Mouse (Mus musculus) midbrain, embryonic 12.5 days (tissue): ENCODE data around the gene Ccdc22. TPM values are rescaled to one million over a fixed set of nuclear protein-coding genes. Genes with fewer than 3 reads are reported as not detected.

Experiments
- ATAC-seq: fragments of 200-750 bp; cut with Nextera tagmentation; 2 replicates; pipeline ENCODE4 v1.8.0; 2017; ENCODE audit warnings: low read depth, moderate TSS enrichment, moderate library complexity; ENCODE audit not compliant: low FRiP score
- H3K27ac ChIP-seq: fragments of 300-500 bp; sonication (generic); replicated peaks from 2 replicates; pipeline ENCODE4 v1.5.1; 2016; ENCODE audit warnings: mild to moderate bottlenecking
- H3K27me3 ChIP-seq: fragments of 300-500 bp; sonication (generic); 2 replicates; pipeline ENCODE4 v1.6.1; 2016; ENCODE audit warnings: mild to moderate bottlenecking
- H3K36me3 ChIP-seq: fragments of 300-500 bp; sonication (generic); 2 replicates; pipeline ENCODE4 v1.6.1; 2016
- H3K4me1 ChIP-seq: fragments of 300-500 bp; sonication (generic); 2 replicates; pipeline ENCODE4 v1.6.1; 2016
- H3K4me2 ChIP-seq: fragments of 300-500 bp; sonication (generic); replicated peaks from 2 replicates; pipeline ENCODE4 v1.6.1; 2016; ENCODE audit warnings: mild to moderate bottlenecking, moderate library complexity
- H3K4me3 ChIP-seq: fragments of 300-500 bp; sonication (generic); 2 replicates; pipeline ENCODE4 v1.5.1; 2016; ENCODE audit warnings: mild to moderate bottlenecking
- H3K9ac ChIP-seq: fragments of 300-500 bp; sonication (generic); replicated peaks from 2 replicates; pipeline ENCODE4 v1.6.1; 2016; ENCODE audit warnings: mild to moderate bottlenecking, moderate library complexity
- H3K9me3 ChIP-seq: fragments of 300-500 bp; sonication (generic); 2 replicates; pipeline ENCODE4 v1.6.1; 2016; ENCODE audit warnings: mild to moderate bottlenecking
- WGBS: fragments of 180-500 bp; shearing (Covaris S2); methylation state at CpG from one replicate; pipeline ENCODE4 v1.1.7; 2016; 5-methylcytosine and 5-hydroxymethylcytosine counted together
- polyA plus RNA-seq: library from polyadenylated mRNA; unstranded; fragments of >200 nt; fragmentation: Nextera tagmentation; extraction: Ambion mirVana; gene quantifications from 2 replicates; pipeline ENCODE4 v1.2.1, GENCODE M21; 2016

Ccdc22 gene
- polyA plus RNA-seq, 1 experiment from 2014 or later: 30.8 TPM

GRCm38 (mm10) chrX:7610035-7610434, 4.7 kb upstream of the Ccdc22 start:
- ATAC-seq: no peak
- 31% methylated on average over 21 of the region's 21 CpGs for WGBS
- Histone ChIP-seq H3K4me2 (peak overlapping the region; percentile 61), H3K4me3 (peak overlapping the region; percentile 38), H3K27ac (no peak overlapping the region), H3K27me3 (no peaks in the 10 kb centered on the region; the same call in 1 of the 2 replicates), H3K9ac (peak overlapping the region; percentile 25; the same call in 1 of the 2 replicates), H3K36me3 (no peaks in the 10 kb centered on the region), H3K4me1 (no peaks in the 10 kb centered on the region; the same call in 1 of the 2 replicates), H3K9me3 (no peaks in the 10 kb centered on the region)

GRCm38 (mm10) chrX:7606783-7607182, 1.5 kb upstream of the Ccdc22 start, which contains the start of gene Cacna1f:
Cacna1f (plus strand) TSS chrX:7607083.
- Histone ChIP-seq H3K9ac (no peak within 1 kb of the TSS), H3K4me1 (no peaks in the 10 kb centered on the region; the same call in 1 of the 2 replicates), H3K27ac (no peak within 1 kb of the TSS), H3K9me3 (no peaks in the 10 kb centered on the region), H3K4me3 (no peak within 1 kb of the TSS), H3K27me3 (no peaks in the 10 kb centered on the region; the same call in 1 of the 2 replicates), H3K4me2 (no peak within 1 kb of the TSS), H3K36me3 (no peaks in the 10 kb centered on the region)
- ATAC-seq: no peak
- WGBS: 86% methylated on average over 5 of the region's 6 CpGs

GRCm38 (mm10) chrX:7605575-7605941, 241 bp upstream of the Ccdc22 start:
- WGBS: 50% methylated on average over 8 of the region's 8 CpGs
- H3K36me3 ChIP-seq: no peaks in the 10 kb centered on the region
- H3K27me3 ChIP-seq: no peaks in the 10 kb centered on the region
- no peaks in the 10 kb centered on the region for H3K9me3 ChIP-seq
- no peak overlapping the region for H3K4me2 ChIP-seq
- H3K27ac ChIP-seq: no peak overlapping the region
- no peak overlapping the region for H3K9ac ChIP-seq
- H3K4me3 ChIP-seq: no peak overlapping the region
- no peaks in the 10 kb centered on the region for H3K4me1 ChIP-seq
- ATAC-seq: peak; percentile 47

- H3K4me2 ChIP-seq: peak overlapping the region; percentile 52; the same call in 1 of the 2 replicates
- H3K9ac ChIP-seq: no peak overlapping the region
- no peak for ATAC-seq
Observed at GRCm38 (mm10) chrX:7604004-7604403, 1.3 kb downstream of the Ccdc22 start.

GRCm38 (mm10) chrX:7595371-7595770, 9.9 kb downstream of the Ccdc22 start:
- no peak overlapping the region for H3K27ac ChIP-seq
- H3K36me3 ChIP-seq: peaks cover 44% of the 10 kb centered on the region
- WGBS: 93% methylated on average over 9 of the region's 9 CpGs
- H3K4me2 ChIP-seq: no peak overlapping the region
- H3K9me3 ChIP-seq: no peaks in the 10 kb centered on the region
- H3K9ac ChIP-seq: no peak overlapping the region
- ATAC-seq: no peak
- H3K4me3 ChIP-seq: no peak overlapping the region
- H3K4me1 ChIP-seq: no peaks in the 10 kb centered on the region
- no peaks in the 10 kb centered on the region for H3K27me3 ChIP-seq

More at GRCm38 (mm10) chrX:7604004-7604403, 1.3 kb downstream of the Ccdc22 start:
- no peaks in the 10 kb centered on the region for H3K27me3 ChIP-seq
- H3K36me3 ChIP-seq: peaks cover 8% of the 10 kb centered on the region; the same call in 1 of the 2 replicates
- no peak overlapping the region for H3K4me3 ChIP-seq
- H3K27ac ChIP-seq: no peak overlapping the region
- H3K9me3 ChIP-seq: no peaks in the 10 kb centered on the region
- 92% methylated on average over 7 of the region's 7 CpGs for WGBS
- H3K4me1 ChIP-seq: no peaks in the 10 kb centered on the region

GRCm38 (mm10) chrX:7586356-7586755, 19.0 kb downstream of the Ccdc22 start:
- Histone ChIP-seq H3K4me3 (no peak overlapping the region), H3K4me1 (no peaks in the 10 kb centered on the region), H3K36me3 (no peaks in the 10 kb centered on the region), H3K9ac (no peak overlapping the region), H3K27ac (no peak overlapping the region), H3K4me2 (no peak overlapping the region), H3K9me3 (0 out of 2 replicates have a peak, but pooled peaks cover 3% of the 10 kb centered on the region), H3K27me3 (no peaks in the 10 kb centered on the region)
- WGBS: 97% methylated on average over 5 of the region's 5 CpGs
- ATAC-seq: no peak

- no peak overlapping the region for H3K27ac ChIP-seq
- no peaks in the 10 kb centered on the region for H3K36me3 ChIP-seq
- no peaks in the 10 kb centered on the region for H3K27me3 ChIP-seq
- H3K9ac ChIP-seq: no peak overlapping the region
- no peak for ATAC-seq
- H3K4me2 ChIP-seq: no peak overlapping the region
- H3K9me3 ChIP-seq: 0 out of 2 replicates have a peak, but pooled peaks cover 3% of the 10 kb centered on the region
- no peaks in the 10 kb centered on the region for H3K4me1 ChIP-seq
- 96% methylated on average over 11 of the region's 11 CpGs for WGBS
- no peak overlapping the region for H3K4me3 ChIP-seq
Observed at GRCm38 (mm10) chrX:7583881-7584280, 21.4 kb downstream of the Ccdc22 start.

- no peak for ATAC-seq
- H3K9ac ChIP-seq: no peak overlapping the region
- WGBS: 75% methylated on average over 2 of the region's 2 CpGs
- H3K9me3 ChIP-seq: no peaks in the 10 kb centered on the region
- no peaks in the 10 kb centered on the region for H3K27me3 ChIP-seq
- H3K4me1 ChIP-seq: no peaks in the 10 kb centered on the region
- H3K36me3 ChIP-seq: no peaks in the 10 kb centered on the region
- H3K4me3 ChIP-seq: no peak overlapping the region
- no peak overlapping the region for H3K4me2 ChIP-seq
- H3K27ac ChIP-seq: no peak overlapping the region
Observed at GRCm38 (mm10) chrX:7581151-7581550, 24.2 kb downstream of the Ccdc22 start.

- 35% methylated on average over 5 of the region's 6 CpGs for WGBS
- Histone ChIP-seq H3K27ac (peak overlapping the region; percentile 71), H3K36me3 (no peaks in the 10 kb centered on the region), H3K4me2 (peak overlapping the region; percentile 50), H3K9ac (no peak overlapping the region), H3K27me3 (no peaks in the 10 kb centered on the region), H3K4me3 (peak overlapping the region; percentile 67), H3K9me3 (no peaks in the 10 kb centered on the region), H3K4me1 (peaks cover 13% of the 10 kb centered on the region)
- no peak for ATAC-seq
Observed at GRCm38 (mm10) chrX:7574885-7575231, 30.5 kb downstream of the Ccdc22 start.

- Histone ChIP-seq H3K36me3 (no peaks in the 10 kb centered on the region), H3K9ac (peak within 1 kb of the TSS; percentile 69), H3K27ac (peak within 1 kb of the TSS; percentile 88), H3K4me1 (peaks cover 13% of the 10 kb centered on the region), H3K9me3 (no peaks in the 10 kb centered on the region), H3K4me3 (peak within 1 kb of the TSS; percentile 67), H3K4me2 (peak within 1 kb of the TSS; percentile 62), H3K27me3 (no peaks in the 10 kb centered on the region)
- ATAC-seq: peak; percentile 99
- 20% methylated on average over 63 of the region's 65 CpGs for WGBS
Observed at GRCm38 (mm10) chrX:7574087-7574884, 31.0 kb downstream of the Ccdc22 start, which contains the start of gene Ppp1r3f. Ppp1r3f (minus strand) TSS chrX:7574283.

- Histone ChIP-seq H3K4me3 (peak within 1 kb of the TSS; percentile 67), H3K27me3 (no peaks in the 10 kb centered on the region), H3K9ac (peak within 1 kb of the TSS; percentile 69), H3K36me3 (no peaks in the 10 kb centered on the region), H3K9me3 (no peaks in the 10 kb centered on the region), H3K27ac (peak within 1 kb of the TSS; percentile 88), H3K4me2 (peak within 1 kb of the TSS; percentile 62), H3K4me1 (peaks cover 13% of the 10 kb centered on the region)
- 39% methylated on average over 44 of the region's 72 CpGs for WGBS
- peak; percentile 76; the same call in 1 of the 2 replicates for ATAC-seq
Observed at GRCm38 (mm10) chrX:7573176-7574086, 31.9 kb downstream of the Ccdc22 start, which contains the start of gene Foxp3. Foxp3 (plus strand) TSS chrX:7573644.
